Mouse (Mus musculus) testis, postnatal 10 days (tissue): ENCODE results near the gene Jam3.

Source experiments
- DNase-seq: peaks from one replicate; pipeline ENCODE4 v3.0.0; 2021; ENCODE audit warnings: low spot score

Gene Jam3

GRCm38 (mm10) chr9:27154763-27155530 lies at the start of gene Jam3:
TSS of gene Jam3 (minus strand) at chr9:27155421.
- peak; percentile 97 for DNase-seq

- DNase-seq = no peak
Measured at GRCm38 (mm10) chr9:27204201-27204600, 49.0 kb upstream of the Jam3 start.

- no peak for DNase-seq
Measured at GRCm38 (mm10) chr9:27203134-27203533, 47.9 kb upstream of the Jam3 start.

GRCm38 (mm10) chr9:27201472-27202219 lies 46.4 kb upstream of the Jam3 start:
- DNase-seq = no peak

- DNase-seq = no peak
Measured at GRCm38 (mm10) chr9:27193592-27194080, 38.4 kb upstream of the Jam3 start.

GRCm38 (mm10) chr9:27192761-27193591 lies 37.8 kb upstream of the Jam3 start:
- DNase-seq = no peak

- DNase-seq = peak; percentile 84
Measured at GRCm38 (mm10) chr9:27192001-27192760, 37.0 kb upstream of the Jam3 start.

- DNase-seq = peak; percentile 66
Measured at GRCm38 (mm10) chr9:27191501-27191981, 36.3 kb upstream of the Jam3 start.

- DNase-seq = no peak
Measured at GRCm38 (mm10) chr9:27190461-27190860, 35.2 kb upstream of the Jam3 start.

- peak; percentile 58 for DNase-seq
Measured at GRCm38 (mm10) chr9:27189306-27189705, 34.1 kb upstream of the Jam3 start.

- DNase-seq = no peak
Measured at GRCm38 (mm10) chr9:27188677-27189241, 33.5 kb upstream of the Jam3 start.

- no peak for DNase-seq
Measured at GRCm38 (mm10) chr9:27185820-27186219, 30.6 kb upstream of the Jam3 start.

- no peak for DNase-seq
Measured at GRCm38 (mm10) chr9:27182087-27182486, 26.9 kb upstream of the Jam3 start.

GRCm38 (mm10) chr9:27180492-27180891 lies 25.3 kb upstream of the Jam3 start:
- peak; percentile 41 for DNase-seq

- DNase-seq = peak; percentile 27
Measured at GRCm38 (mm10) chr9:27178935-27179334, 23.7 kb upstream of the Jam3 start.

GRCm38 (mm10) chr9:27176154-27176553 lies 20.9 kb upstream of the Jam3 start:
- DNase-seq = peak; percentile 59

- DNase-seq = no peak
Measured at GRCm38 (mm10) chr9:27175682-27176081, 20.5 kb upstream of the Jam3 start.

- no peak for DNase-seq
Measured at GRCm38 (mm10) chr9:27175241-27175640, 20.0 kb upstream of the Jam3 start.

GRCm38 (mm10) chr9:27174079-27174478 lies 18.9 kb upstream of the Jam3 start:
- DNase-seq = peak; percentile 41

GRCm38 (mm10) chr9:27173646-27174045 lies 18.4 kb upstream of the Jam3 start:
- no peak for DNase-seq

GRCm38 (mm10) chr9:27172839-27173238 lies 17.6 kb upstream of the Jam3 start:
- DNase-seq = no peak
